8 mouse cellular contexts compared by ENCODE assay signal in the genomic region with DNA sequence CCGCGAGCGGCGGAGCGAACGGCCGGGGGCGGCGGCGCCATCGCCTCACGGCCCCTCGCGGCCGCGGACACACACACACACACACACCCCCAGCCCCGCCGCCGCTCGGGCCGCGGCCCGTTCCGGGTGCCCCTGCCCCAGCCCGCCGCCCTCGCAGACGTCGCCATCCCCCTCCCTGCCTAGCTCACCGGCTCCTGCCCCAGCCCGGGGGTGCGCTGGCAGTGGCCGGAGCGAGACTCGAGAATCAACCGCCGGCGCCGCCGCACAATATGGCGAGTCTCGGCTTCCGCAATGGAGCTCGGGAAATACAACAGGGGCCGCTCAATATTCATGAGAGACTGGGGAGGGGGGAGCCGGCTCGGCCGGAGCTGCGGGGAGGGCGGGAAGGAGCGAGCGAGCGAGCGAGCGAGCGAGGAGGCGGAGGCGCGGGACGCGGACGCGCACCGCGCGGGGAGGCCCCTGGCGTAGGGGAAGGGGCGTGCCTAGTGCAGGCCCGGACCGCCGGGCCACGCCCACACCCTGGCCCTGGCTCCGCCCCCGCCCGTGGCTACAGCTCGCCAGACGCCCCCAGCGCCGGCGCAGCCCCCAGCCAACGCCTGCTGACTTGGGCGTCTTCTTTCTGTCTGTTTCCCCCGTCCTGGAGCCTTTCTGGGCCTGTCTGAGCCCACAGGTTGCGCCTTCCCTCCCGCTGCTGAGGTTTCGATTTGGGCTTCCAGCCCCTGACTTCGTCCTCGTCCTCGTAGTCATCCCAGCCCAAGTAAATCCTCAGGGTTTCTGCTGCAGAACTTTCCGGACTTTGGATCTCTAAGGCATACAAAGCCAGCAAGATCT. TPM values are rescaled to one million over a fixed set of nuclear protein-coding genes. Genes with fewer than 3 reads are reported as not detected.
A peak's percentile ranks its signal among the peaks of the same experiment; 100 is the strongest.
DNase-seq lines count a peak whose midpoint lies in the region; ATAC-seq and TF ChIP-seq lines count a peak whose summit lies in the region.

Rnf2 (minus strand) TSS at position 425 of the 831 bp plus-strand sequence.

- intact Hi-C loops in heart, adult 2 months (cut with DNase I) = loop anchor here (1.0 to 5.0 kb wide), 2 partner anchors 72 to 252 kb away; partner anchors contain the start of genes Swt1 and Trmt1l

- H3K79me2 ChIP-seq in heart, adult 2 months (replicated peaks; ENCODE audit: control insufficient read depth, insufficient read depth, low read length) = no peaks in the 10 kb centered on the region; the same call in 1 of the 2 replicates

- H3K27me3 ChIP-seq in embryonic facial prominence, embryonic 13.5 days = no peaks in the 10 kb centered on the region
- no peaks in the 10 kb centered on the region for H3K27me3 ChIP-seq in heart, adult 2 months (ENCODE audit: control insufficient read depth, insufficient read depth, low read length)
- H3K27me3 ChIP-seq in limb, embryonic 13.5 days = no peaks in the 10 kb centered on the region
- no peaks in the 10 kb centered on the region for H3K27me3 ChIP-seq in midbrain, embryonic 16.5 days (ENCODE audit: control insufficient read depth, insufficient read depth, low read depth, low read length)

- no peaks in the 10 kb centered on the region for H3K9me3 ChIP-seq in embryonic facial prominence, embryonic 13.5 days
- no peaks in the 10 kb centered on the region for H3K9me3 ChIP-seq in limb, embryonic 13.5 days
- no peaks in the 10 kb centered on the region for H3K9me3 ChIP-seq in midbrain, embryonic 16.5 days (replicated peaks; ENCODE audit: control insufficient read depth, low read length, poor library complexity, severe bottlenecking)

- peaks cover 21% of the 10 kb centered on the region for H3K4me1 ChIP-seq in embryonic facial prominence, embryonic 13.5 days
- peaks cover 2% of the 10 kb centered on the region for H3K4me1 ChIP-seq in heart, adult 2 months (ENCODE audit: control insufficient read depth, insufficient read depth, low read length)
- peaks cover 20% of the 10 kb centered on the region for H3K4me1 ChIP-seq in limb, embryonic 13.5 days
- H3K4me1 ChIP-seq in midbrain, embryonic 16.5 days (ENCODE audit: control insufficient read depth, insufficient read depth, low read length) = peaks cover 17% of the 10 kb centered on the region

- peak; percentile 93 for DNase-seq in 3134 (ENCODE audit: extremely low read depth, insufficient read length, low spot score)
- peak; percentile 95 to 98 for DNase-seq in adrenal gland, postnatal 36 days
- peak; percentile 96 for DNase-seq in heart, adult 2 months
- peak; percentile 89 to 90 for DNase-seq in kidney, adult 8-10 months
- peak; percentile 89 to 94 for DNase-seq in spleen, postnatal 10 days (ENCODE audit: low spot score in 2 of 2)

- ATAC-seq in embryonic facial prominence, embryonic 13.5 days (ENCODE audit: insufficient number of reproducible peaks, insufficient read depth, low FRiP score, low TSS enrichment, low read depth) = peak; percentile 97
- peak; percentile 98 for ATAC-seq in limb, embryonic 13.5 days (ENCODE audit: low FRiP score, low read depth)
- peak; percentile 97 for ATAC-seq in midbrain, embryonic 16.5 days

- peak within 1 kb of the TSS; percentile 98 for H3K27ac ChIP-seq in embryonic facial prominence, embryonic 13.5 days
- peak within 1 kb of the TSS; percentile 83 for H3K27ac ChIP-seq in heart, adult 2 months
- H3K27ac ChIP-seq in limb, embryonic 13.5 days = peak within 1 kb of the TSS; percentile 99
- peak within 1 kb of the TSS; percentile 90 for H3K27ac ChIP-seq in midbrain, embryonic 16.5 days (ENCODE audit: low read length)

- TF ChIP-seq EP300 in heart, adult 2 months (IDR thresholded peaks at IDR 0.05; ENCODE audit: insufficient read depth, low read depth, low read length) = no peak

- peak within 1 kb of the TSS; percentile 99 for H3K9ac ChIP-seq in embryonic facial prominence, embryonic 13.5 days
- H3K9ac ChIP-seq in heart, adult 2 months (ENCODE audit: low read depth, low read length) = peak within 1 kb of the TSS; percentile 98
- peak within 1 kb of the TSS; percentile 98 for H3K9ac ChIP-seq in limb, embryonic 13.5 days
- peak within 1 kb of the TSS; percentile 86 for H3K9ac ChIP-seq in midbrain, embryonic 16.5 days (ENCODE audit: low read depth, low read length)

- TF ChIP-seq POLR2A in heart, adult 2 months (IDR thresholded peaks at IDR 0.05; ENCODE audit: insufficient read depth, low read depth, low read length) = peak; percentile 82

- 1% methylated on average over 77 of the region's 90 CpGs for WGBS in embryonic facial prominence, embryonic 13.5 days
- WGBS in heart, adult 2 months = under 1% methylated on average over 89 of the region's 90 CpGs
- WGBS in limb, embryonic 13.5 days = under 1% methylated on average over 63 of the region's 90 CpGs
- WGBS in midbrain, embryonic 16.5 days = under 1% methylated on average over 52 of the region's 90 CpGs

- H3K36me3 ChIP-seq in embryonic facial prominence, embryonic 13.5 days = no peaks in the 10 kb centered on the region
- peaks cover 4% of the 10 kb centered on the region for H3K36me3 ChIP-seq in heart, adult 2 months (ENCODE audit: control insufficient read depth, insufficient read depth, low read length)
- no peaks in the 10 kb centered on the region for H3K36me3 ChIP-seq in limb, embryonic 13.5 days
- H3K36me3 ChIP-seq in midbrain, embryonic 16.5 days (ENCODE audit: control insufficient read depth, insufficient read depth, low read length) = no peaks in the 10 kb centered on the region

- TF ChIP-seq CTCF in heart, adult 2 months (IDR thresholded peaks at IDR 0.05) = no peak

- peak within 1 kb of the TSS; percentile 62 for H3K4me2 ChIP-seq in embryonic facial prominence, embryonic 13.5 days
- peak within 1 kb of the TSS; percentile 65 for H3K4me2 ChIP-seq in limb, embryonic 13.5 days (replicated peaks)
- peak within 1 kb of the TSS; percentile 65 for H3K4me2 ChIP-seq in midbrain, embryonic 16.5 days (ENCODE audit: low read length)

- peak within 1 kb of the TSS; percentile 89 for H3K4me3 ChIP-seq in embryonic facial prominence, embryonic 13.5 days
- H3K4me3 ChIP-seq in heart, adult 2 months = peak within 1 kb of the TSS; percentile 77
- peak within 1 kb of the TSS; percentile 92 for H3K4me3 ChIP-seq in limb, embryonic 13.5 days
- H3K4me3 ChIP-seq in midbrain, embryonic 16.5 days (ENCODE audit: low read depth, low read length) = peak within 1 kb of the TSS; percentile 89

RNA-seq across cellular contexts. Expression of gene Rnf2, which starts in this region (rescaled TPM):
- total RNA-seq in adrenal gland, postnatal 36 days (2021) = 10 to 100 TPM; 65.2 to 79.0 TPM
- 103 and 108 TPM in 2 replicates for polyA plus RNA-seq in embryonic facial prominence, embryonic 13.5 days (2015; fragmentation: Nextera tagmentation; extraction: Ambion mirVana)
- 10 to 100 TPM; 16.5 to 18.3 TPM for total RNA-seq in heart, adult 2 months (2021)
- 7.4 and 18.3 TPM in 2 replicates for polyA plus RNA-seq in heart, adult 2 months (2012; rRNA removed)
- polyA plus RNA-seq in limb, embryonic 13.5 days (2015; fragmentation: Nextera tagmentation; extraction: Ambion mirVana) = 115 and 124 TPM in 2 replicates
- polyA plus RNA-seq in midbrain, embryonic 16.5 days (2015; fragmentation: Nextera tagmentation; extraction: Ambion mirVana) = 106 and 118 TPM in 2 replicates

Comparison
In these comparisons a context has a peak if more than half of its experiments do, and no peak if none do; other contexts are left out.
1. Peak in every context shown above with its lines: DNase-seq, ATAC-seq, H3K4me3 ChIP-seq and H3K27ac ChIP-seq.